Mouse (Mus musculus) retina, adult 2 months (tissue): ENCODE results near the gene Olfr222.
"Not testable (repeated sequence)": the region's sequence is repeated elsewhere in the genome, so short reads cannot be mapped to it uniquely, and the experiment has no call there.

ENCODE experiments used
- DNase-seq: peaks from one replicate; pipeline ENCODE4 v3.0.0-alpha.2; 2012; ENCODE audit warnings: low read depth, low spot score

Gene Olfr222

GRCm38 (mm10) chr11:59576135-59576534 is at the start of gene Olfr222:
Olfr222 (minus strand) TSS chr11:59576235.
- not testable (repeated sequence) for DNase-seq

GRCm38 (mm10) chr11:59624017-59624630 is 48.1 kb upstream of the Olfr222 start:
- DNase-seq = peak; percentile 23

DNA sequence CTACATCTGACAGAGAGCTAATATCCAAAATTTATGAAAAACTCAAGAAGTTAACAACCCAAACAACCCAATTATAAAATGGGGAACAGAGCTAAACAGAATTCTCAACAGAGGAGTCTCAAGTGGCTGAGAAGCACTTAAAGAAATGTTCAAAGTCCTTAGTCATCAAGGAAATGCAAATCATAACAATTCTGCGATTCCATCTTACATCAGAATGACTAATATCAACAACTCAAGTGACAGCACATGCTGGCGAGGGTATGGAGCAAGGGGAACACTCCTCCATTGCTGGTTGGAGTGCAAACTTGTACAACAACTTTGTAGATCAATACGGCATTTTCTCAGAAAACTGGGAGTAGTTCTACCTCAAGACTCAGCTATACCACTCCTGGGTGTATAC is 46.2 kb upstream of the Olfr222 start:
- no peak for DNase-seq

GRCm38 (mm10) chr11:59616986-59617385 is 41.0 kb upstream of the Olfr222 start:
- DNase-seq = not testable (repeated sequence)

GRCm38 (mm10) chr11:59614120-59614519 is 38.1 kb upstream of the Olfr222 start:
- no peak for DNase-seq

GRCm38 (mm10) chr11:59611646-59612045 is 35.6 kb upstream of the Olfr222 start:
- DNase-seq = no peak

DNA sequence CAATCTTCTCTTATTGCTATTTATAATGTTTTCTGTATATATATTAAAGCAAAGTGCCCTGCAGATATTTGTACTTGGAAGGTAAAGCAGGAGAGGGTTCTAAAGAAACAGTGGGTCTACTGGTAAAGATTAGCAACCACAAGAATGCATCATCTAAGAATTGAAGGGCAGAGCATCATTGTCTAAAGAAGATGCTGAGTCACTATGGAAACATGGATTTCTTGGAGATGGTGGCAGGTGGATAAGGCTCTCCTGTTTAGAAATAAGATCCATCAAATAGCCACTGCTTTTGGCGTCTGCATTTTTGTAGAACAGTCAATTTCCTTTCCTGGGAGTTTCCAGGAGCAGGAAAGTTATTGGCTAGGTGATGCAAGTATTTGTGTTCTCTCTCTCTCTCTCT is 26.3 kb upstream of the Olfr222 start:
- DNase-seq = no peak

- DNase-seq = no peak
These were observed 24.8 kb upstream of the Olfr222 start for GRCm38 (mm10) chr11:59600872-59601271.

DNA sequence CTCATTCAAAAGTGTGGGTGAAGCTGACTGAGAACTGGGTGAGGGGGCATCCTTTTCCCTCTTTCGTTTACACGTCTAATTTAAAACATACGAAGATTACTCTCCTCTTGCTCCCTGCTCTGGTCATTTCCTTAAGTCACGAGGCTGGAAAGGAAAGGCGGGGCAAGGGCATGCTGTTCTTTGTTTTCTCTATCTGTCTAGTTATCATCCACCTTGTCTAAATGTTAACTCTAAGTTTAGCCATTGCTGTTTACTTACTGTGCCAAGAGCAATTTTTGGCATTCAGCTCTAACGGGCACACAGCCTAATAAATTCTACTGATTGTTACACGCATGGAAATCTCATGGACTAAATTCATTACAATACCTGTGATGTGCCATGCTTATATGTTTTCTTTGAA is 23.2 kb upstream of the Olfr222 start:
- no peak for DNase-seq

DNA sequence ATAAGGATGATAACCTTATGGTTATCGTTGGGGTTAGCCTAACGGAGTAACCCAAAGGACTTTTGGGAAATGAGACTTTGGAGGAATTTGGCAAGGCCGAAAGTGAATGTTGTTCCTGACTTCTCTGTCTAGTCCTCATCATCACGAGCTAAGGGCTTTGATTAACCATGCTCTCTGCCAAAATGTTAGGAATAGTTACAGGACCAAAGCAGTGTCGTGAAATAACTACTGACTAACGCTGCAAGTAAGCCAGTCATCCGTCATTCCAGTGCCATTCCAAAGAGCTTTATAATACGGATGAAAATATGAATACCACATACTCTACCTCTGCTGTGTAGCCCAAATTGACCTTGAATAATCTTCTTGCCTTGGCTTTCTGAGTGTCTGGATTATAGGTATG is 20.9 kb upstream of the Olfr222 start:
- no peak for DNase-seq

GRCm38 (mm10) chr11:59596091-59596490 is 20.1 kb upstream of the Olfr222 start:
- no peak for DNase-seq

- no peak for DNase-seq
These were observed 17.2 kb upstream of the Olfr222 start, which contains the start of gene Olfr223 for GRCm38 (mm10) chr11:59593189-59593588. Olfr223 (minus strand) TSS chr11:59593289.

- no peak for DNase-seq
These were observed 13.5 kb upstream of the Olfr222 start for GRCm38 (mm10) chr11:59589496-59589895.

DNA sequence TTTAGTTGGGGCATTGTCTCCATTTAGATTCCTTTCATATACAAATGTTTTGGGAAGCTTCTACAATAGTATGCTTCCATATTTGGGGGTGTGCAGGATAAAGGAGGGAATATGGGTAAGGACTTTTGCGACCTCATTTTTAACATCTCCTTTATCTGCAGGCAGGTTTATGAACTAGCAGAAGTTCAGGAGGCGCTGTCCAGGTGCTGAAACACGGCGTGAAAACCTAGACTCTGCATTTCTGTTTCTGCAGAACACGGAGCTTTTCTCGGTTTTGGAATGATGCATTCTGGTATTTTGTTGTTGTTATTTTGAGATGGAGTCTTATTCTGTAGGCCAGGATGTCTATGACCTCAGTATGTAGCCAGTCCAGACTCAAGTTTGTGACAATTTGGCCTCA is 8.5 kb upstream of the Olfr222 start:
- DNase-seq = no peak

GRCm38 (mm10) chr11:59575726-59576125 is 309 bp downstream of the Olfr222 start:
- no peak for DNase-seq

DNA sequence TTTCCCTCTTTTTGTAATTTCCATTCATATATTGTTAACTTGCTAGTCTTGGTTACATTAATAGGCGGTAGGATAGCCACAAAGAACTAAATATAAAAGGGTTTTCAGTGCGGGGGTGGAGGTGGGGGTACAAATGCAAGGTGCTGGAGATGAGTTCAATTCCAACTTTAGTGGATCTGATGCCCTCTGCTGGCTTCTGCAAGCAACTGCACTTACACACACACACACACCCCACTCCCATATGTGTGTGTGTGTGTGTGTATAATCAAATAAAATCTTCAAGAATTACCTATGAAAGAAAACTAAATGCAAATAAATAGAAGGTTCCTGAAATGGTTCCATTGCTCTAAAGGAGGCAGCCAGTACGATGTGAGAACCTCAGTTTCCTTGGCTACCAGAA is 6.7 kb downstream of the Olfr222 start:
- DNase-seq = no peak

- no peak for DNase-seq
These were observed 13.2 kb downstream of the Olfr222 start for GRCm38 (mm10) chr11:59562837-59563236.

- DNase-seq = no peak
These were observed 13.7 kb downstream of the Olfr222 start for GRCm38 (mm10) chr11:59562336-59562735.

DNA sequence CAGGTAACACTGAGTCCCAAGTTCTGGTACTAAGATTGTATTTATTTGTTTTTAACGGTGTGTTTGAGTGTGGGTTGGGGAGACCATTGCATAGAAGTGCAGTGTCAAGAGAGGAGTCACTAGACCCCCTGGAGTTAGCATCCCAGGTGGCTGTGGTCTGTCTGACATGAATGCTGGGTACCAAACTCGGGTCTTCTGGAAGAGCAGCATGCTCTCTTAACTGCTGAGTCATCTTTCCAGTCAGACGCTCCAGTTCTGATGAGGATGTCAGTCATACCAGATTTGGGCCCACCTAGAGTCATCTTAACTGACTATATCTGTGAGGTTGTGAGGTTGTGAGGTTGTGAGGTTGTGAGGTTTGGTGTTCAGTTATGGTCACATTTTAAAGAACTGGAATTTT is 15.1 kb downstream of the Olfr222 start:
- DNase-seq = no peak

- no peak for DNase-seq
These were observed 21.5 kb downstream of the Olfr222 start for GRCm38 (mm10) chr11:59554535-59554934.

- DNase-seq = no peak
These were observed 21.9 kb downstream of the Olfr222 start for GRCm38 (mm10) chr11:59554127-59554526.

DNA sequence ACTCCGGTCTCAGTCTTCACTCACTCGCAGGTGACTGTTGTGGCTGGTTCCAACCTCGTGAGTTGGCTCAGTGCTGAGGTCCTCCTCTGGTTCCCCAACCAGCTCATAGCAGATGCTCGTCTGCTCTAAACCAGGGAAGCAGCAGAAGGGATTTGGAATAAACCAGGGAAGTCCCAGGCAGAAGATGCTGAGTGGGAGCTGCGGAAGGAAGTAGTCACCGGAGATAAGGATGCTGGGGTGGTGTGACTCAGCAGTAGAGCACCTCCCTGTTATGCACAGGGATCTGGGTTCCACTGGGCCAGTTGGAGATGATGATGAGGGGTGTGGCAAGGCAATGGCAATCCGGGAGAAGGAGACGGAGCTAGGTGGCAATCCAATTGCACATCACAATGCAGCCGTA is 32.0 kb downstream of the Olfr222 start:
- no peak for DNase-seq

GRCm38 (mm10) chr11:59543376-59543775 is 32.7 kb downstream of the Olfr222 start:
- no peak for DNase-seq

DNA sequence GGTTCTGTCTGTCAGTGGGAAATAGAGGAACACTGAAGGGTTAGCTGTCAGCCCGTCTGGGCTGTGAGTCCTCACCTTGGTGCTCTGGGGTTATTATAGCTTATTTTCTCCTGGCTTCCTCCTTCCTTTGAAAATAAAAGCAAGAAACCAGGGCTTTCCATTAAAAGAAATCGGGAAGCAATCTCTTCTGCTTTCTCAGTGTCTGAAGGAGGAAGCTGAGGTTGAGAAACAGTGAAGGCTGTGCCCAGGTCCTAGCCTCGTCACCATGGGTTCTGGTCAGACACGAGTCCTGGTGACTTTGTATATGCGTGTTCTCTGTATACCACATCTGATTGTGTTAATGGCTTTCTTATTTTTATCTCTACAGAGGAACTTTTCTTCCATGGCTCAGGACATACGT is 33.6 kb downstream of the Olfr222 start:
- no peak for DNase-seq
